Mouse (Mus musculus) yolk sac, embryonic 10.5 days (tissue): ENCODE data around the gene Tox2.

ENCODE experiments used
- DNase-seq: peaks from one replicate; pipeline ENCODE4 v3.0.0-alpha.2; 2017; ENCODE audit warnings: low spot score

Gene Tox2

GRCm38 (mm10) chr2:163364785-163365541 lies 162.0 kb downstream of the Tox2 start:
- no peak for DNase-seq

DNA sequence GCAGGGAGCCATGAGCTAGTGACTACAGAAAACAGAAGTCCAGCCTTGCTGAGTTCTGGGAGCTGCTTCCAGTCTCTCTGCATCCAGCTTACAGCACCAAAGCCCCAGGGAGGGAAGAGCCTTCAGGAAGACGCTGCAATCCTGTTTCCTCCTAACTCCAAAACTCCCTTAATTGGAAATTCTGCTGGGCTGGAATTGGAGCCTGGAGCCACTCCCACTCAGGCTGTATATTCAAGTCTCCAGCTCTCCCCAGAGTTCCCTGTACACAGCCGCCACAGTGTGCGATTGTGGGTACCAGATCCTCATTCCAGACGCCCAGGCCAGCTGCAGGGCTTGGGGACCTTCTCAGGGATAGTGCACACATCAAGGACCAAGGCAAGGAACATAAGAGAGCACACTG lies 167.2 kb downstream of the Tox2 start:
- DNase-seq, result no peak

DNA sequence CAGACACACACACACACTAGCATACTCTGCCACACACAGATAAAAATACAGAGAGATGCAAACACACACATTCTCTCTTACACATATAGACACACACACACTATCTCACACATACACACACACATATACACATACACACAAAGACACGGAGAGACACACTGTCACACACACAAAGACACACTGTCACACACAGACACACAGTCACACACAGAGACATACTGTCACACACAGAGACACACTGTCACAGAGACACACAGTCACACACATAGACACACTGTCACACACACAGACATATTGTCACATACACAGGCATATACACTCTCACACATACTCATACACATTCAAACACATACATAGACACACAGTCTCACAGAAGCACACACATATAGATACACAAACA lies 169.7 kb downstream of the Tox2 start:
- no peak for DNase-seq
